Mouse (Mus musculus) olfactory bulb, adult 2 months (tissue): ENCODE measurements around the gene Cnpy2.

Source experiments
- CTCF ChIP-seq: fragments of 200-500 bp; IDR thresholded peaks from 2 replicates; pipeline ENCODE4 v1.5.1; 2012; ENCODE audit warnings: low read depth, mild to moderate bottlenecking, low read length, moderate library complexity; ENCODE audit not compliant: insufficient read depth
- POLR2A ChIP-seq: fragments of 200-500 bp; IDR thresholded peaks from 2 replicates; pipeline ENCODE4 v1.6.1; 2012; ENCODE audit warnings: mild to moderate bottlenecking, low read depth, low read length, moderate library complexity; ENCODE audit not compliant: insufficient read depth

GRCm38 (mm10) chr10:128326825-128327224 lies 4.6 kb downstream of the Cnpy2 start:
- TF ChIP-seq CTCF, result no peak
- no peak for TF ChIP-seq POLR2A
